Mouse (Mus musculus) neural tube, embryonic 13.5 days (tissue): ENCODE results near the gene Psmb1. TPM values are rescaled to one million over a fixed set of nuclear protein-coding genes. Genes with fewer than 3 reads are reported as not detected.

Source experiments
- ATAC-seq: fragments of 200-750 bp; cut with Nextera tagmentation; 2 replicates; pipeline ENCODE4 v1.8.0; 2017; ENCODE audit warnings: low read depth, mild to moderate bottlenecking, moderate TSS enrichment, moderate library complexity
- H3K27ac ChIP-seq: fragments of 300-500 bp; sonication (generic); replicated peaks from 2 replicates; pipeline ENCODE4 v1.5.1; 2015; ENCODE audit warnings: moderate library complexity, mild to moderate bottlenecking, inconsistent platforms
- H3K27me3 ChIP-seq: fragments of 300-500 bp; sonication (generic); 2 replicates; pipeline ENCODE4 v1.6.1; 2015; ENCODE audit warnings: mild to moderate bottlenecking, inconsistent platforms
- H3K36me3 ChIP-seq: fragments of 300-500 bp; sonication (generic); 2 replicates; pipeline ENCODE4 v1.6.1; 2015; ENCODE audit warnings: mild to moderate bottlenecking, inconsistent platforms
- H3K4me1 ChIP-seq: fragments of 300-500 bp; sonication (generic); replicated peaks from 2 replicates; pipeline ENCODE4 v1.6.1; 2015; ENCODE audit warnings: inconsistent platforms
- H3K4me2 ChIP-seq: fragments of 300-500 bp; sonication (generic); 2 replicates; pipeline ENCODE4 v1.6.1; 2015; ENCODE audit warnings: inconsistent platforms, mild to moderate bottlenecking, moderate library complexity
- H3K4me3 ChIP-seq: fragments of 300-500 bp; sonication (generic); 2 replicates; pipeline ENCODE4 v1.5.1; 2015; ENCODE audit warnings: mild to moderate bottlenecking, inconsistent platforms
- H3K9ac ChIP-seq: fragments of 300-500 bp; sonication (generic); 2 replicates; pipeline ENCODE4 v1.6.1; 2015; ENCODE audit warnings: moderate library complexity, mild to moderate bottlenecking, inconsistent platforms
- H3K9me3 ChIP-seq: fragments of 300-500 bp; sonication (generic); 2 replicates; pipeline ENCODE4 v1.6.1; 2016; ENCODE audit warnings: inconsistent platforms
- WGBS: fragments of 180-500 bp; shearing (Covaris S2); methylation state at CpG from one replicate; pipeline ENCODE4 v1.1.7; 2015; 5-methylcytosine and 5-hydroxymethylcytosine counted together
- polyA plus RNA-seq: library from polyadenylated mRNA; unstranded; fragments of >200 nt; fragmentation: Nextera tagmentation; extraction: Ambion mirVana; gene quantifications from 2 replicates; pipeline ENCODE4 v1.2.1, GENCODE M21; 2015

Gene Psmb1
- polyA plus RNA-seq, 1 experiment from 2014 or later: 289 TPM

- H3K27ac ChIP-seq: no peak overlapping the region
- H3K4me1 ChIP-seq: 0 out of 2 replicates have a peak, but pooled peaks cover 8% of the 10 kb centered on the region
- H3K9ac ChIP-seq: no peak overlapping the region
- ATAC-seq: no peak
- peaks cover 85% of the 10 kb centered on the region for H3K36me3 ChIP-seq
- H3K4me2 ChIP-seq: no peak overlapping the region
- H3K9me3 ChIP-seq: no peaks in the 10 kb centered on the region
- no peaks in the 10 kb centered on the region for H3K27me3 ChIP-seq
- WGBS: 86% methylated on average over 6 of the region's 6 CpGs
- no peak overlapping the region for H3K4me3 ChIP-seq
Observed at GRCm38 (mm10) chr17:15429451-15429850, 70.1 kb downstream of the Psmb1 start.

GRCm38 (mm10) chr17:15425931-15426330 is 73.6 kb downstream of the Psmb1 start:
- 92% methylated on average over 3 of the region's 3 CpGs for WGBS

More at GRCm38 (mm10) chr17:15425931-15426330, 73.6 kb downstream of the Psmb1 start:
- H3K27ac ChIP-seq: no peak overlapping the region
- H3K27me3 ChIP-seq: no peaks in the 10 kb centered on the region
- no peak overlapping the region for H3K9ac ChIP-seq
- H3K36me3 ChIP-seq: peaks cover 89% of the 10 kb centered on the region
- no peak overlapping the region for H3K4me3 ChIP-seq
- 0 out of 2 replicates have a peak, but pooled peaks cover 6% of the 10 kb centered on the region for H3K4me1 ChIP-seq
- no peaks in the 10 kb centered on the region for H3K9me3 ChIP-seq
- no peak overlapping the region for H3K4me2 ChIP-seq
- no peak for ATAC-seq

Other genes starting within 250 kb of the Psmb1 start
- 24.2 and 28.7 TPM in 2 replicates for gene Dll1, start 122.9 kb downstream of the Psmb1 start, polyA plus RNA-seq
- 42.4 and 45.0 TPM in 2 replicates for gene Fam120b, start 103.5 kb downstream of the Psmb1 start, polyA plus RNA-seq
- 51.4 and 63.3 TPM in 2 replicates for gene Tbp, start 137 bp upstream of the Psmb1 start, polyA plus RNA-seq
- 71.6 and 77.9 TPM in 2 replicates for gene Pdcd2, start 27.6 kb upstream of the Psmb1 start, polyA plus RNA-seq
- gene Prdm9, start 64.6 kb upstream of the Psmb1 start, polyA plus RNA-seq: 2.6 and 2.8 TPM in 2 replicates
- gene Chd1, start 205.2 kb upstream of the Psmb1 start, polyA plus RNA-seq: 20.0 and 27.6 TPM in 2 replicates